Mouse (Mus musculus): ENCODE results near the gene Slc2a13.
A peak's percentile ranks its signal among the peaks of the same experiment; 100 is the strongest.

Gene Slc2a13

DNA sequence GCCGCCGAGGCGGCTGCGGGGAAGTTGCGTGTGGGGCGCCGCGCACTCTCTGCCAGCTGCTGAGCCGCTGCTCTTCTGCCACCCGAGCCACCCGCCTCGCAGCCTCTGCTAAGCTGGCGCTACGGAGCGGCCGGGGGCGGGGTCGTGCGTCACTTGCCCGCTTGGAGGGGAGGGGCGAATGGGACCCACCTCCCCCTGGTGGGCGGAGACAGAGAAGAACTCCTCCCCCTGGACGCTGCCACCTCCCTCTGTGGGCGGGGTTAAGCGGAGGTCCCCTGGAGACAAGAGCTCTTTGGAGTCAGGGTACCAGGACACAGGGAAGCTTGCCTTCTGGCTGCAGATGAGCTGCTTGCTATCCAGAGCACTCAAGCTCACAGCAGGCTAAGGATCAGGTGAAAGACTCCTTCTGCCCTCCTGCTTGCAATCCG, at the start of gene Slc2a13:
Gene Slc2a13, minus strand, starts transcription at position 151 of the 428 bp plus-strand sequence.
- peak; percentile 96 for DNase-seq (ENCODE audit: low spot score)

GRCm38 (mm10) chr15:91616016-91616415, 43.0 kb upstream of the Slc2a13 start:
- no peak for DNase-seq (ENCODE audit: low spot score)

DNA sequence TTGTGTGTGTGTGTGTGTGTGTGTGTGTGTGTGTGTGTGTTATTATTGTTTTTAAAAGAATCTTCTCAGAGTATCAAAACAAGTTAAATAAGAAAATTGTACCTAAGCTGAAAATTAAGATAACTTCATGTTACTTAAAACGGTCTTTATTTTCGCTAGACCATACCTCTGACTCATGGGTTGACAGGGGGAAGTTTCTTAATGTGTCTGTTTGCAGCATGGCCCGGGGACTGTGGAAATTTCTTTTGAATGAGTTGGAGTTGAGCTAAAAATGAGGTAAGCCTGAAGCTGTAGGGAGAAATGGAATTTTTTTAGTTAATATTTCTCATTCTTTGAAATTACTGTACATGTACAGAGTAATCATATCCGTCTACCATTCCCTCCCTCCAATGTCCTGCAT, 42.5 kb upstream of the Slc2a13 start:
- no peak for DNase-seq (ENCODE audit: low spot score)

DNA sequence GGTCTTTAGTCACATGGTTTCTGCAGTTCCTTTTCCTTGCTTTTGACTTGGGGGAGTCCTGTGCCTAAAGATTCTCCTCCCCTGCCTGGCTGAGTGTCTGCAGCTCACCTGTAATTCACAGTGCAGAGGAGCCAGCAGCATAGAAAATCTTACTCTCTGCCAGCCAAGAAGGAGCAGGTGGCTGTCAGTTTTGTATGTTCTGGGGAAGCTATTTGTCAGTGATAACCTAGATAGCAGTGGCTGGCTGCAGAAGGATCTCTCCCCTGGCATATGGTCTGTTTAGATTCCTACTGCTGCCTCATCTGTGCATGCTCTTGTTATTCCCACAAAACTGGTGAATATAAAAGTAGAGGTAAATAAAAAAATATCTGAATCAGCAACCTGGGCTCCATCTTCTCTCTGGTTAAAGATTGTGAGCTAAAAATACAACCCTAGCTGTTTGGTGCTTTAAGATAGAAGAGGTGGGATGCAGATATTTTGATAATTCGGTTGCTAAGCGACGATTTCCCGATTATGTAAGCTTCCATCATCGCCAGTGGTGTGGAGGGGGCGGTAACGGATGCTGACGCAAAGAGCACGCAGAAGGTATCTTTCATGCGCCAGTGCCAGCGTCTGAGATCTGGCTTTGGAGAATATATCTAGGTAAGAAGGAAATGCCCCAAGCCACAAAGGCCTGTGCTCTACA, 41.1 kb upstream of the Slc2a13 start:
- DNase-seq (ENCODE audit: low spot score) = no peak

DNA sequence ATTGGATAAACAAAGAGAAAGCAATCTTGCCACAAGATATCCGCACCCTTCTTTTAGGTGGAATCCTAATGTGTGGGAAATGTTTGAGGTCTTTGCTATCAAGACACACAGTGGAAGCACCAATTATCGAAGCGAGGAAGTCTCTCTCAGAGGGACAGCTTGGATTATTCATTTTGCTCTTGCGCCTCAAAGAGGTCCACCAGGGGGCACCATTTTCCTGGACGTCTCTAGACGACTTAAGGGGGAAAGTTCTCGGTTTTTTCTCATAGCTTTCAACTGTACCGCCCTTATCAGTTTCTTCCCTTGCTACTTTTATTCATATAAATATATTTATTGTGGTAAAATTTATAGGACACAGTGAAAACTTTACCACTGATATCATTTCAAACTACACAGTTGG, 36.7 kb upstream of the Slc2a13 start:
- peak; percentile 80 for DNase-seq (ENCODE audit: low spot score)

- DNase-seq (ENCODE audit: low spot score) = no peak
These were observed 35.8 kb upstream of the Slc2a13 start for GRCm38 (mm10) chr15:91608811-91609210.

DNA sequence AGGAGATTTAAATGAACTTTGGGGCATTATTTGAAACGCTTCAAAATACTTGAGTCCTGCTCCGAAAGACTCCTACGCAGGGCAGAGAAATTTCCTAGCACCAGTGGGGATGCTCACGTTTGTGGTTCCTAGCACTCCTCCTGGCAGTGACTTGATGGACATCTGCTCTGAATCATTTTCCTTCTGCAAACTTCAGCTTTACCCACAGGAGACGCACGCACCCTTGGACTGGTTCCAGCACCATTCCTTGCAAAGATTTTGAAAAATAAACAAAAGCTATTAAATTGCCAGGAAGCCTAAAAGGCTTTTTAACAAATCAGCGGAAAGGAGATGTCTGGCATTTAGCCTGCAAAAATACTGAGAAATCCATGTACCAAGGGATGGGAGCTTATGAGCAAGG, 28.1 kb upstream of the Slc2a13 start:
- DNase-seq (ENCODE audit: low spot score) = no peak

GRCm38 (mm10) chr15:91597290-91597689, 24.2 kb upstream of the Slc2a13 start:
- no peak for DNase-seq (ENCODE audit: low spot score)

DNA sequence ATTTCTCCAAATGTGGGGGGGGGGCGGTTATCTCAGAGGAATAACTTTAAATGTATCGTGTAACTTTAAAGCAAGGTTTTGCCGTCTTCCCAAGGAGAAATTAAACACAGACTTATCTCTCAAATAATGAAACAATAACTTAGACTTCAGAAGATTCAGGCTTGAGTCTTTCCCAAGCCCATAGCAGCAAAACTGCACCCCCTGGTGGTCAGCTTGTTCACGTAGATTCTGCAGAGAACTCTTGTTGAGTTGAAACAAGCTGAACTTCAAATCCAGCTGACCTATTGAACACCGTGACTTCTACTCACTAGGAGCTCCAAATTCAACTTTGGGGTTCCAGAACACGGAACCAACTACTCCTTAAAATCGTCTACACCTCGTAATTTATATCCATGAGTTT, 1.4 kb upstream of the Slc2a13 start:
- peak; percentile 93 for DNase-seq (ENCODE audit: low spot score)

GRCm38 (mm10) chr15:91572421-91573069, 516 bp downstream of the Slc2a13 start:
- no peak for DNase-seq (ENCODE audit: low spot score)

- DNase-seq (ENCODE audit: low spot score) = no peak
These were observed 1.1 kb downstream of the Slc2a13 start for GRCm38 (mm10) chr15:91571981-91572380.

- no peak for DNase-seq (ENCODE audit: low spot score)
These were observed 6.3 kb downstream of the Slc2a13 start for GRCm38 (mm10) chr15:91566784-91567183.

- DNase-seq (ENCODE audit: low spot score) = no peak
These were observed 7.9 kb downstream of the Slc2a13 start for GRCm38 (mm10) chr15:91565025-91565605.

DNA sequence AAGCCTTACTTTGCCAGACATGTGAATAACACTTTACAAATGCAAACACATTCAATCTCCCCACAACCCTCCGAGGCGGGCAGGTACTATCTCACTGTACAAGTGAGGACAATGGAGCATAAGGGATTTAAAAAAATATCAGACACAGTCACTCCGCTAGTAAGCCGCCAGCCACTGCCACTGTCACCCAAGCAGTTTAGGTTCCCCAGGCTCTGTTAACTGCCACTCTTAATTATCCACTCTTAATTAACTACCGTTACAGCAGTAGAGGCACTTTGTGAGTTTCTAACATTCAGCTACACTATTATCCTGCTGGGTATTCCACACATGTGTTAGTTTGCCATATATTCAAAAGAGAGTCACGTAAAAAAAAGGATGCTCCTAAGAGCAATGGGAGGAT, 11.3 kb downstream of the Slc2a13 start:
- peak; percentile 11 for DNase-seq (ENCODE audit: low spot score)

- DNase-seq (ENCODE audit: low spot score) = no peak
These were observed 17.7 kb downstream of the Slc2a13 start for GRCm38 (mm10) chr15:91555336-91555736.

DNA sequence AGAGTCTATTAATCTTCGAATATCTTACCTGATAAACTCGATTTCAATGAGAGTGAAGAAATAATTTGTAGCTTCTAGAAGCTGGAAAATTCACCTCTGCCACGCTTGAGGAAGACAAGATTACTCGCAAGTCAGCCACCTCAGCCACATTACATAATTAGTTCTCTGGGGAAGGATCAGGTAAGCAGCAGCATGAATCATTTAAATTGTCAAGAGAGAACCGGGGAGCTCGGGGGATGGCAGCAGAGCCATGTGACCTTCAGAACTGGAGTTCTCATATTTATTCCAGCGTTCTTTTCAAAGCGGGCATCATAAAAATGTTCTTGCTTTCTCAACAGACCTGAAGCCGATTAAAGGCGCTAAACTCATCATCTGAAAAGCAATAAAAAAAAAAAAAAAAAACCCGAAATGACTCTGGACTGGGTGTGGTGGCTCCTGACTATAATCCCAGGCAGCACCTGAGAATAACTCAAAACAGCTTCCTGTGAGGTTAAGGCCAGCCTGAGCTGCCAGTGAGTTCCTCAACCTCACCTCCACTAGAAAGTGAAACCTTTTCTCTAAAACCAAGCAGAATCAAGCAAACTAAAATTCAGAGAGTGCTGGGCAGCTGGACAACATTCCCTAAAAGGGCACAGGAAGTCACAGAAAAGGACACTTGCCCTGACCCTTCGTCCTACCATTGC, 24.3 kb downstream of the Slc2a13 start:
- no peak for DNase-seq (ENCODE audit: low spot score)

DNA sequence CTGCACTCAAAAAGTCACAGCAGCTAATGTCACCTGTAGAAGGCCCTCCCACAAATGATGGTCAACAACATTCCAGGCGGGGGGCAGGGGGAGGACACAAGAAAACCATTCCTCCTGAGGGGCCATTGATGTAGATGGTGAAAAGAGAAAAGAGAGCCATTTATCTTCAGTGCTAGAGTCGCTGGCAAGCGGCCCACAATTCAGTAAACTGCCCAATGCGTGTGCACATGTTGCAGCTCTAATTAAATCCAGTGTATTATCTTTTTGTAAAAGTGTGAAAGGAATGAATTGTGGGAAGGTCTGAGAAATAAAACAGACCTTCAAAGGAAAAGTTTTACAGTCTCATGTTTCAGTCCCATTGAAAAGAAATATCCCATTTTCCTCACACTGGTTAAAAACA, 28.5 kb downstream of the Slc2a13 start:
- no peak for DNase-seq (ENCODE audit: low spot score)

DNA sequence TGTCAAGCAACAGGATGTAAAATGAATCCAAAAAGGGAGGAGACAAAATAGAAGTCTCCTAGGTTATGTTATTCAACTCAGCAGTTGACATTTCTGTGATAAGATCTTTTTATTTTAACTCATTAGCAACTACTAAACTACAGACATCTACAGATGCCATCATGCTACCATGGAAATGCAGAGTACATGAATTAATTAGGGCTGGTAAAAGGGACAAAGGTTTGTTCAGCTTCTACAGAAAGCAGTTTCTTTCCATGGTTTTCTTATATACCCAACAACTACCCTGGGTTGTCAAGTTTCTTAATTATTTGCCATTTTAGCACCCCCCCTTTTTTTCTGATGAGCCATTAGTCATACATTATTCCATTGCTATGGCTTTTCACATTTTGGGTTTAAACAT, 34.6 kb downstream of the Slc2a13 start:
- DNase-seq (ENCODE audit: low spot score) = no peak

GRCm38 (mm10) chr15:91526876-91527275, 46.2 kb downstream of the Slc2a13 start:
- DNase-seq (ENCODE audit: low spot score) = no peak

DNA sequence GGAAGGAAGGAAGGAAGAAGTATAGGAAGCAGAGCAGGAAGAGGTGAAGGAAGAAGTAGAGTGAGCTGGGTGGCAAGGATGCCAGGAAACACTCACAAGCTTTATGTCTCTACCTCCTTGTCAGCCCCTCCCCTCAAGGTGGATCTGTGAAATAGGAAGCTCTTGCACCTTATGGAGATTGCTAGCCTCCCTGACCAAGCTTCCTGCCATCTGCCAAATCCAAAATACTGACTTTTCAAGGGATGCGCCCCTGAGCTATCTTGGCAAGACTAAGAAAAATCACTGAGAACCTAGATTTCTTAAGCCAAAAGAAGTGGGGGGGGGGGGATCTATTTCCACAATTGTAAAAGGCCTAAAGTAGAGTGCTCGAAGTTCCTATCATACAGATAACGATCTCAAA, 46.9 kb downstream of the Slc2a13 start:
- DNase-seq (ENCODE audit: low spot score) = no peak

- DNase-seq (ENCODE audit: low spot score) = no peak
These were observed 48.6 kb downstream of the Slc2a13 start for GRCm38 (mm10) chr15:91524451-91524850.

DNA sequence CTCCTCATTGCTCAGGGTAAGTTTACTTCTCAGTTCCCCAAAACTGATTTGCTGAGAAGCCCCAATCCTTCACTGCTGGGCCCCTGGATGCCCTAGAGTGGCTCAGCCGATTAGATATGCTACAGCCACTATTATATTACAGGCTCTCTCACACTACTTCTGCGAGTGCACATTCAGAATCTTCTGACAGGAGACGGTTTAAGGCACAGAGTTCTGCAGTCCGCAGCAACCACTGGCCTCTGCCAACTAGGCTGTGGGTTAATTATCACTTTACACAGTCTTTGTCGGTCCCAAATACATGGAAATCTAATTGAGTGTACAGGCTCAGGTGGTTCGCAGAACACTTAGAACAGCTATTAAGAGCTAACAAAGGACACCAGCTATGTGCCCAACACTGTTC, 69.8 kb downstream of the Slc2a13 start:
- DNase-seq (ENCODE audit: low spot score) = no peak

- no peak for DNase-seq (ENCODE audit: low spot score)
These were observed 70.4 kb downstream of the Slc2a13 start for GRCm38 (mm10) chr15:91502661-91503060.

Measured in retina, embryonic 14.5 days (tissue).